ENCODE assay signal across 29 mouse cellular contexts in the genomic region with DNA sequence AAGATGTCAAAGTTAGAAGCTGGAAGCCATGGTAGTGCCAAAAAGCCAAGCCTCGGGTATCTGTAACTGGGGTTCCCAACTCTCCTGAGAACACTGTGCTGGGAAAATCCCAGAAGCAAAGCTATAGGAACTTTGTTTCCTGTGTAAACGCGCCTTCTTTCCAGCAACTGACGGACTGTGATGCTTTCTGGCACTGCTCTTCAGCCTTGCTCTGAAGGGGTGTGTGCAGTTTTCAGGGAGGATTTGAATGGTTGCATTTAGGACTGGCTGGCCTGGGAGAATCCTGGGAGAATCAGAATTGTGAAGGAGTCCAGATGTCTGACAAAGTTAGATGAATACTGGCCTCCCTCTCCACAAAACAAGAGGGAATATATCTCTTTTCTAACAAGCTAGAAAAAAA. TPM values are rescaled to one million over a fixed set of nuclear protein-coding genes. Genes with fewer than 3 reads are reported as not detected.
A peak's percentile ranks its signal among the peaks of the same experiment; 100 is the strongest.
DNase-seq lines count a peak whose midpoint lies in the region; ATAC-seq and TF ChIP-seq lines count a peak whose summit lies in the region.
"Had no signal": no experiment of that assay in that cellular context is flagged by ENCODE, and none has a peak within 500 bp of the region (broad histone marks: within the 10 kb centered on the region; RNA-seq: fewer than 3 reads in every experiment).

No protein-coding gene starts in this region.

- peak; percentile 86 for DNase-seq in heart, adult 11 months
- DNase-seq in heart, adult 8-10 months (ENCODE audit: low spot score), result no peak
- no peak for DNase-seq in lung, postnatal 14 days
- no peak for DNase-seq in limb, embryonic 14.5 days (ENCODE audit: low spot score)
- DNase-seq in adrenal gland, adult (ENCODE audit: inconsistent age in 2 of 2, low spot score in 1 of 2), result no peak
- DNase-seq: adrenal gland, postnatal 10 days; cerebellum, adult 9-10 months; gastrocnemius, postnatal 10 days; kidney, postnatal 36 days; layer of hippocampus, adult 9-11 months; midbrain, embryonic 14.5 days; right cerebral cortex, adult 18-20 months; thymus, adult 2 months had no signal

- H3K4me1 ChIP-seq in intestine, embryonic 15.5 days (replicated peaks), result 0 out of 2 replicates have a peak, but pooled peaks cover 6% of the 10 kb centered on the region
- no peaks in the 10 kb centered on the region for H3K4me1 ChIP-seq in intestine, postnatal 0 days (replicated peaks; ENCODE audit: control insufficient read depth, insufficient read depth, low read length)
- H3K4me1 ChIP-seq in lung, embryonic 15.5 days, result peaks cover 14% of the 10 kb centered on the region; the same call in 1 of the 2 replicates
- H3K4me1 ChIP-seq in limb, embryonic 14.5 days (ENCODE audit: control insufficient read depth, insufficient read depth, low read length), result peaks cover 20% of the 10 kb centered on the region
- H3K4me1 ChIP-seq: embryonic facial prominence, embryonic 12.5 days; hindbrain, embryonic 10.5 days; megakaryocyte, embryonic 14.5 days had no signal

- no peak for TF ChIP-seq POLR2A in limb, embryonic 14.5 days (IDR thresholded peaks at IDR 0.05; ENCODE audit: borderline replicate concordance, extremely low read depth, insufficient read depth, insufficient read length)

- no peaks in the 10 kb centered on the region for H3K36me3 ChIP-seq in intestine, embryonic 15.5 days
- H3K36me3 ChIP-seq in intestine, postnatal 0 days (ENCODE audit: control insufficient read depth, insufficient read depth), result no peaks in the 10 kb centered on the region
- H3K36me3 ChIP-seq in lung, embryonic 15.5 days, result no peaks in the 10 kb centered on the region
- H3K36me3 ChIP-seq in limb, embryonic 14.5 days (ENCODE audit: control insufficient read depth, insufficient read depth, low read length), result no peaks in the 10 kb centered on the region
- H3K36me3 ChIP-seq: embryonic facial prominence, embryonic 12.5 days; hindbrain, embryonic 10.5 days; neural tube, embryonic 13.5 days had no signal

- H3K4me2 ChIP-seq in intestine, embryonic 15.5 days (replicated peaks), result no peak overlapping the region
- H3K4me2 ChIP-seq in intestine, postnatal 0 days (replicated peaks; ENCODE audit: low read depth), result no peak overlapping the region
- no peak overlapping the region for H3K4me2 ChIP-seq in lung, embryonic 15.5 days
- no peak overlapping the region for H3K4me2 ChIP-seq in limb, embryonic 14.5 days (replicated peaks; ENCODE audit: low read depth, low read length, severe bottlenecking)
- H3K4me2 ChIP-seq: embryonic facial prominence, embryonic 12.5 days; neural tube, embryonic 13.5 days had no signal

- no peak for TF ChIP-seq CTCF in intestine, postnatal 0 days (IDR thresholded peaks at IDR 0.05; ENCODE audit: low read depth)

- H3K27me3 ChIP-seq in intestine, embryonic 15.5 days (replicated peaks), result no peaks in the 10 kb centered on the region
- no peaks in the 10 kb centered on the region for H3K27me3 ChIP-seq in intestine, postnatal 0 days (replicated peaks; ENCODE audit: control insufficient read depth, insufficient read depth, low read length)
- H3K27me3 ChIP-seq in lung, embryonic 15.5 days, result no peaks in the 10 kb centered on the region
- no peaks in the 10 kb centered on the region for H3K27me3 ChIP-seq in limb, embryonic 14.5 days (ENCODE audit: control insufficient read depth, insufficient read depth, low read length)
- H3K27me3 ChIP-seq: embryonic facial prominence, embryonic 12.5 days; megakaryocyte, embryonic 14.5 days; neural tube, embryonic 13.5 days; Patski had no signal

- no peak for ATAC-seq in intestine, embryonic 15.5 days
- no peak for ATAC-seq in intestine, postnatal 0 days
- peak; percentile 46; the same call in 1 of the 2 replicates for ATAC-seq in lung, embryonic 15.5 days (ENCODE audit: borderline replicate concordance, extremely low read depth, low FRiP score, low TSS enrichment)
- no peak for ATAC-seq in limb, embryonic 14.5 days (ENCODE audit: low FRiP score, low read depth)
- ATAC-seq: CD4-positive, CD25-positive, alpha-beta regulatory T cell, adult 4 months; forebrain, embryonic 14.5 days; hindbrain, postnatal 0 days; Patski had no signal

- WGBS in intestine, embryonic 15.5 days, result 52% methylated on average over 4 of the region's 4 CpGs
- WGBS in intestine, postnatal 0 days, result 68% methylated on average over 4 of the region's 4 CpGs
- WGBS in lung, embryonic 15.5 days, result 43% methylated on average over 4 of the region's 4 CpGs
- WGBS in limb, embryonic 14.5 days, result 46% methylated on average over 4 of the region's 4 CpGs

- H3K4me3 ChIP-seq in intestine, embryonic 15.5 days (replicated peaks), result no peak overlapping the region
- no peak overlapping the region for H3K4me3 ChIP-seq in intestine, postnatal 0 days (ENCODE audit: low read depth, low read length)
- H3K4me3 ChIP-seq in lung, embryonic 15.5 days, result no peak overlapping the region
- H3K4me3 ChIP-seq in limb, embryonic 14.5 days (replicated peaks; ENCODE audit: low read length), result no peak overlapping the region
- H3K4me3 ChIP-seq: embryonic facial prominence, embryonic 12.5 days; hindbrain, embryonic 10.5 days; left cerebral cortex, adult 2 months; megakaryocyte, embryonic 14.5 days; neural tube, embryonic 13.5 days had no signal

- H3K27ac ChIP-seq in intestine, embryonic 15.5 days, result 0 out of 2 replicates have a peak overlapping the region, but pooled peaks have one; percentile 40
- H3K27ac ChIP-seq in intestine, postnatal 0 days (ENCODE audit: low read depth, low read length), result no peak overlapping the region
- peak overlapping the region; percentile 42 for H3K27ac ChIP-seq in lung, embryonic 15.5 days
- 0 out of 2 replicates have a peak overlapping the region, but pooled peaks have one; percentile 33 for H3K27ac ChIP-seq in limb, embryonic 14.5 days (replicated peaks; ENCODE audit: low read depth, low read length)
- H3K27ac ChIP-seq: embryonic facial prominence, embryonic 12.5 days; hindbrain, embryonic 10.5 days; hindbrain, postnatal 0 days; left cerebral cortex, adult 2 months; neural tube, embryonic 13.5 days had no signal

- H3K9me3 ChIP-seq in intestine, embryonic 15.5 days, result no peaks in the 10 kb centered on the region
- H3K9me3 ChIP-seq in intestine, postnatal 0 days (ENCODE audit: control insufficient read depth), result no peaks in the 10 kb centered on the region
- H3K9me3 ChIP-seq in lung, embryonic 15.5 days, result no peaks in the 10 kb centered on the region
- no peaks in the 10 kb centered on the region for H3K9me3 ChIP-seq in limb, embryonic 14.5 days (ENCODE audit: control insufficient read depth, low read length)
- H3K9me3 ChIP-seq: embryonic facial prominence, embryonic 12.5 days; hindbrain, embryonic 10.5 days; neural tube, embryonic 13.5 days had no signal

- H3K9ac ChIP-seq in intestine, embryonic 15.5 days, result no peak overlapping the region
- H3K9ac ChIP-seq in intestine, postnatal 0 days (ENCODE audit: low read depth, low read length), result no peak overlapping the region
- no peak overlapping the region for H3K9ac ChIP-seq in lung, embryonic 15.5 days
- H3K9ac ChIP-seq in limb, embryonic 14.5 days (ENCODE audit: low read depth, low read length, severe bottlenecking), result no peak overlapping the region
- H3K9ac ChIP-seq: embryonic facial prominence, embryonic 12.5 days; neural tube, embryonic 13.5 days had no signal

RNA-seq across cellular contexts. Expression of gene Gm21897, which starts 57.2 kb away (rescaled TPM):
- under 1 TPM in 1 of 4 experiments, not detected in 3; 0.16 TPM for total RNA-seq in heart, adult 8-10 months (2022)
- not detected in 2 replicates for polyA plus RNA-seq in intestine, embryonic 15.5 days (2015; fragmentation: Nextera tagmentation; extraction: Ambion mirVana)
- polyA plus RNA-seq in intestine, postnatal 0 days (2015; fragmentation: Nextera tagmentation; extraction: Ambion mirVana), result not detected in 2 replicates
- not detected in 2 replicates for polyA plus RNA-seq in lung, embryonic 15.5 days (2015; fragmentation: Nextera tagmentation; extraction: Ambion mirVana)
- not detected in 2 replicates for polyA plus RNA-seq in limb, embryonic 14.5 days (2012; rRNA removed)
- polyA plus RNA-seq in limb, embryonic 14.5 days (2014; fragmentation: Nextera tagmentation; extraction: Ambion mirVana), result not detected in 2 replicates
- total RNA-seq: adrenal gland, postnatal 10 days; gastrocnemius, postnatal 10 days; heart, adult 18-20 months; hindbrain, postnatal 0 days; left cerebral cortex, adult 2 months had no signal
- polyA plus RNA-seq: CD4-positive, CD25-positive, alpha-beta regulatory T cell, adult 4 months; embryonic facial prominence, embryonic 12.5 days; forebrain, embryonic 14.5 days; hindbrain, embryonic 10.5 days; hindbrain, postnatal 0 days; limb, embryonic 11.5 days; liver, embryonic 16.5 days; midbrain, embryonic 14.5 days; neural tube, embryonic 13.5 days; Patski; thymus, adult 2 months; urinary bladder, adult 2 months had no signal
